Mouse (Mus musculus) midbrain, embryonic 11.5 days (tissue): Measurements from ENCODE around the gene Grtp1. TPM values are rescaled to one million over a fixed set of nuclear protein-coding genes. Genes with fewer than 3 reads are reported as not detected.

ENCODE experiments used
- ATAC-seq: fragments of 200-750 bp; cut with Nextera tagmentation; 2 replicates; pipeline ENCODE4 v1.8.0; 2017; ENCODE audit warnings: moderate TSS enrichment, moderate library complexity; ENCODE audit not compliant: low FRiP score
- DNase-seq: peaks from one replicate; pipeline ENCODE4 v3.0.0; 2015; ENCODE audit warnings: low spot score; ENCODE audit errors: missing footprints
- H3K27ac ChIP-seq: fragments of 300-500 bp; sonication (generic); 2 replicates; pipeline ENCODE4 v1.5.1; 2014; ENCODE audit warnings: low read depth, low read length
- H3K27me3 ChIP-seq: fragments of 300-500 bp; sonication (generic); 2 replicates; pipeline ENCODE4 v1.6.1; 2014; ENCODE audit warnings: mild to moderate bottlenecking, low read length, moderate library complexity, mixed read lengths; ENCODE audit not compliant: control insufficient read depth, insufficient read depth
- H3K36me3 ChIP-seq: fragments of 300-500 bp; sonication (generic); 2 replicates; pipeline ENCODE4 v1.6.1; 2014; ENCODE audit warnings: mild to moderate bottlenecking, low read length, moderate library complexity, mixed read lengths; ENCODE audit not compliant: control insufficient read depth, insufficient read depth
- H3K4me1 ChIP-seq: fragments of 300-500 bp; sonication (generic); 2 replicates; pipeline ENCODE4 v1.6.1; 2014; ENCODE audit warnings: low read length; ENCODE audit not compliant: control insufficient read depth, insufficient read depth
- H3K4me2 ChIP-seq: fragments of 300-500 bp; sonication (generic); 2 replicates; pipeline ENCODE4 v1.6.1; 2014; ENCODE audit warnings: mild to moderate bottlenecking, moderate library complexity
- H3K4me3 ChIP-seq: fragments of 300-500 bp; sonication (generic); 2 replicates; pipeline ENCODE4 v1.5.1; 2014; ENCODE audit warnings: low read depth, low read length
- H3K9ac ChIP-seq: fragments of 300-500 bp; sonication (generic); 2 replicates; pipeline ENCODE4 v1.6.1; 2014; ENCODE audit warnings: low read length
- H3K9me3 ChIP-seq: fragments of 300-500 bp; sonication (generic); 2 replicates; pipeline ENCODE4 v1.6.1; 2016; ENCODE audit warnings: low read length; ENCODE audit not compliant: control insufficient read depth
- WGBS: fragments of 180-500 bp; shearing (Covaris S2); extraction: QIAGEN DNeasy Blood & Tissue Kit; methylation state at CpG from one replicate; pipeline ENCODE4 v1.1.7; 2014; 5-methylcytosine and 5-hydroxymethylcytosine counted together
- microRNA counts: library from miRNA; unstranded; fragments of <30 nt; microRNA quantifications from one replicate; lab custom pipeline; 2015
- microRNA-seq: library from miRNA; unstranded; fragments of <30 nt; microRNA quantifications from one replicate; pipeline ENCODE4, GENCODE M21; 2017
- polyA plus RNA-seq: library from polyadenylated mRNA; unstranded; fragments of >200 nt; fragmentation: Nextera tagmentation; extraction: Ambion mirVana; gene quantifications from 2 replicates; pipeline ENCODE4 v1.2.1, GENCODE M21; 2014

Grtp1 gene
- polyA plus RNA-seq, 1 experiment from 2014 or later = 20.9 TPM

GRCm38 (mm10) chr8:13124897-13125296 is 75.5 kb downstream of the Grtp1 start:
- no peak overlapping the region for H3K4me3 ChIP-seq
- peaks cover 7% of the 10 kb centered on the region; the same call in 1 of the 2 replicates for H3K36me3 ChIP-seq
- no peaks in the 10 kb centered on the region for H3K4me1 ChIP-seq
- no peaks in the 10 kb centered on the region for H3K9me3 ChIP-seq
- no peak overlapping the region for H3K9ac ChIP-seq
- H3K27me3 ChIP-seq = no peaks in the 10 kb centered on the region
- H3K27ac ChIP-seq = no peak overlapping the region
- no peak overlapping the region for H3K4me2 ChIP-seq
- ATAC-seq (no peak), DNase-seq (no peak)
- 95% methylated on average over 8 of the region's 8 CpGs for WGBS

- DNase-seq = no peak
- Histone ChIP-seq H3K4me2 (no peak overlapping the region), H3K9ac (no peak overlapping the region), H3K9me3 (no peaks in the 10 kb centered on the region), H3K4me3 (no peak overlapping the region), H3K36me3 (peaks cover 6% of the 10 kb centered on the region; the same call in 1 of the 2 replicates), H3K27ac (no peak overlapping the region), H3K4me1 (no peaks in the 10 kb centered on the region), H3K27me3 (no peaks in the 10 kb centered on the region)
- ATAC-seq = no peak
- 96% methylated on average over 7 of the region's 7 CpGs for WGBS
Observed at GRCm38 (mm10) chr8:13122887-13123421, 77.5 kb downstream of the Grtp1 start.

MicroRNAs within 50 kb of the gene (microRNA counts, 519-probe panel; counts per million panel counts)
- not detected for microRNA mmu-miR-1968 (lab: Ali Mortazavi, UCI)

Small RNA genes within 50 kb of the gene (microRNA-seq; reads per million reads assigned to microRNA genes)
- gene Mir1968 (43.8 reads per million, percentile 44 among the genes with 10 or more reads in this experiment), gene Mir7065 (not detected)

Other genes with a start within 250 kb of the Grtp1 start
- gene F7, start 174.6 kb downstream of the Grtp1 start, polyA plus RNA-seq = 0.07 and 0.14 TPM in 2 replicates
- gene F10, start 163.3 kb downstream of the Grtp1 start, polyA plus RNA-seq = 0.78 and 0.80 TPM in 2 replicates
- 0.12 and 0.40 TPM in 2 replicates for gene Proz, start 139.7 kb downstream of the Grtp1 start, polyA plus RNA-seq
- 51.5 and 58.3 TPM in 2 replicates for gene Pcid2, start 95.2 kb downstream of the Grtp1 start, polyA plus RNA-seq
- gene Cul4a, start 95.0 kb downstream of the Grtp1 start, polyA plus RNA-seq = 89.7 and 90.1 TPM in 2 replicates
- gene Lamp1, start 41.5 kb downstream of the Grtp1 start, polyA plus RNA-seq = 274 and 282 TPM in 2 replicates
- not detected in 2 replicates for gene Adprhl1, start 53.5 kb upstream of the Grtp1 start, polyA plus RNA-seq
- 31.0 and 33.0 TPM in 2 replicates for gene Dcun1d2, start 87.5 kb upstream of the Grtp1 start, polyA plus RNA-seq
- gene Tmco3, start 87.6 kb upstream of the Grtp1 start, polyA plus RNA-seq = 29.9 and 31.2 TPM in 2 replicates
- gene Tfdp1, start 138.1 kb upstream of the Grtp1 start, polyA plus RNA-seq = 215 and 223 TPM in 2 replicates
- gene Atp4b, start 196.2 kb upstream of the Grtp1 start, polyA plus RNA-seq = 0.14 TPM in 1 of 2 replicates, not detected in the other
- 0.03 and 0.08 TPM in 2 replicates for gene Grk1, start 204.5 kb upstream of the Grtp1 start, polyA plus RNA-seq
- 0.17 and 0.29 TPM in 2 replicates for gene Tmem255b, start 234.6 kb upstream of the Grtp1 start, polyA plus RNA-seq